Mouse (Mus musculus) granulocyte monocyte progenitor cell, adult 5-6 weeks (primary cell): ENCODE measurements around the gene Tango6. TPM values are rescaled to one million over a fixed set of nuclear protein-coding genes. Genes with fewer than 3 reads are reported as not detected.
"Not testable (repeated sequence)": the region's sequence is repeated elsewhere in the genome, so short reads cannot be mapped to it uniquely, and the experiment has no call there.

ENCODE experiments used
- ATAC-seq: replicated peaks from 2 replicates; pipeline ENCODE4 v1.8.0; 2016; ENCODE audit warnings: mild to moderate bottlenecking, moderate TSS enrichment, inconsistent platforms; ENCODE audit not compliant: poor library complexity, severe bottlenecking
- total RNA-seq, 2 experiments: library from RNA; stranded (forward) in 1 of 2; stranded (reverse) in 1 of 2; fragments of 200-712, 200-1000 nt in 1 of 2; fragments of >200 nt in 1 of 2; fragmentation: Nextera tagmentation in 1 of 2; gene quantifications; 2 replicates each; pipeline ENCODE4 v1.2.3; 2014 to 2017

Tango6 gene
- total RNA-seq, 2 experiments from 2014 or later: 7.0 to 12.5 TPM

DNA sequence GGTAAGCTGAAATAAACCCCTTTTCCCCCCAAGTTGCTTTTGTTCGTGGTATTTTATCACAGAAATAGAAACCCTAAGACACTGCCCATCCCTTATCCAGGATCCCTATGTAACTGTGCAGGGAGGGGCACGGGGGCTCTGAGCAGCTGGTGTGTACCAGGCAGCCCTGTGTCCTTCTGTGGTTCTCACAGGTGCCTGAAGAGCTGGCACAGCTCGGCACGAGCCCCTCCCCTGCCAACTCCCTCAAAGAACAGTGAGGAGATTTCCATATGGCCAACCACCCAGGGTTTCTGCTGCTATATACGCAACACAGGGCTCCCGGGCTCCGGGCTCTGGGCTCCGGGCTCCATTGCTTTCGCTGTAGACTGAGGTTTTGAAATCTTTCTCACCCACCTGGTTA is 182.5 kb downstream of the Tango6 start:
- no peak for ATAC-seq

DNA sequence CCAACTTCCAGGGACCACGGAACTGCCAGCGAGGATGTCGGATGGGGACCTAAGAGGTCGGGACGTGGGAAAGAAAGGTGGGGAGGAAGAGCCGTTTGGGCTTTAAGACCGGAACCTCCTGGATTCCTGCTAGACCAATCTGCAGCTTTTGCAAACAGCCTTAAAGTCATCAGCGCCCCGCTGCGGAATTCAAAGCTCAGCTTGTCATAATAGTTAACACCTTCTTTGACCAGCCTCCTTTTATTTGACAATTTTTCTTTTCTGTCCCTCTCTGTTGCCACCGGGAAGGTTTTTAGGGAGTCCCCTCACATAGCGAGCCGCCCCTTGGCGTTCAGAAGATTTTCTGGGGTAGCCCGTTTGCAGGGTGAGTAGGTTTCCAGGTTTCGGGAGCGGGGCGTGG is 187.2 kb downstream of the Tango6 start, which contains the start of gene Has3:
Has3 (plus strand) TSS at position 192 of the 400 bp plus-strand sequence.
- ATAC-seq: no peak

DNA sequence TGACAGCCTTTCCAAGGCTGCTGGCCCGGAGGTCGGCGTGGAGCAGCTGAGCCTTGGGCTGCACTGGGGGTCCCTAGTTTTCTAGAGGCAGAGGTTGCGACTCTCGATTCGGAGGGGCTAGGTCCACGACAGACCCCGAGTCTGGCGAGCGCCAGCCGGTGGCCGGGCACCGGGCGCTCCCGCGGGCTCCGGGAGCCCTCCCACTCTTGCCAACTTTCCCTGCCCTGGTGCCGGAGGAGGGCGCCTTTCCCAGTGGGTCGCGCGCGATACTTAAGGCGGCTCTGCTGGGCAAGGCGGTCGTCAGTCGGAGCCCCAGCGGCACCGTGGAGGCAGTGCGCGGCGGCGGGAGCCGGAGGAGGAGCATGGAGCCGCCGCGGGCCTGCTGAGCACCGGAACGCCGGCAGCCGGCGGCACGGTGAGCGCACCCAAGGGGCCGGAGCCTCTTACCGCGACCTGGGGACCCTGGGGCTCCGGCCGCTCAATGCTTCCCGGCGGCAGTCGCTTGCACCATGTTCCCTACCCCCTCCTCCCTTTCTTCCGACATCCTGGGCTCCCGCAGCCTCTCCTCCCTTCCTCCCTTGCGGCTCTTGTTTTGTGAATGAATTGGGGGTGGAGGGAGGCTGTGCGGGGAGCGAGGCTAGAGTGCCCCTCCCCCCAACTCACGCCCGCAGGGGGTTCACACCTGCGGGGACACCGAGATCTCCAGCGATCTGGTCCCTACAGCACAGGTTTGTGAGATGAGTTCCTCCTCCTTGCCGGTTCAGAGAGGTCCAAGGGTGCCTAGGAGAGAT is 187.9 kb downstream of the Tango6 start:
- peak; percentile 52 for ATAC-seq

DNA sequence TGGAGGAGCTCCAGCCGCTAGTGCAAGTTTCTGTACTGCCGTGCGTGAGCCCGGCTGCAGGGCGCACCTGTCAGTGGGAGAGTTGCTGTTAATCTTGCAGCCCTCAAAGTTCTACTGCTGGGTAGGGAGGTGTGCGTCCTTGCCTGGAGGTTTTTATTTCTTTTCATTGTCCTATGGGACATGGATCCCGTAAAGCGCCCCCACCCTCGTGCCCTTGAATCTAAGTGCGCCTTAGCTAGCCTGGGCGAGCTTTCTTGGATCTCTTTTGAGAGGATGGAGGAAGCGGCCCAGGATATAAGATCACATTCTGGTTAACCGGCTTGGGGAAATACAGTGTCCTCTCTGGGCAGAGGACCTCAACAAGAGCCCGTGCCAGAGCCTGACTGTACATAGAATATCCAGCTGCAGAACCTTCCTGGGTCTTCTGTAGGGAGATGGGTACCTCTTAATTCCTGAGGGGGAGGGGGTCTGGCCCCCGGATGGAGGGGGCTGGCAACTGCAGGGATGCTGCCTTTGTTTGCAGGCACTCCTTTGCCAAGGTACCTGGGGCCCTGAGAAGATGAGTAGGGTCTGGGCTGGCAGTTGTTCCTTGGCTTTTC is 188.6 kb downstream of the Tango6 start:
- ATAC-seq: no peak

DNA sequence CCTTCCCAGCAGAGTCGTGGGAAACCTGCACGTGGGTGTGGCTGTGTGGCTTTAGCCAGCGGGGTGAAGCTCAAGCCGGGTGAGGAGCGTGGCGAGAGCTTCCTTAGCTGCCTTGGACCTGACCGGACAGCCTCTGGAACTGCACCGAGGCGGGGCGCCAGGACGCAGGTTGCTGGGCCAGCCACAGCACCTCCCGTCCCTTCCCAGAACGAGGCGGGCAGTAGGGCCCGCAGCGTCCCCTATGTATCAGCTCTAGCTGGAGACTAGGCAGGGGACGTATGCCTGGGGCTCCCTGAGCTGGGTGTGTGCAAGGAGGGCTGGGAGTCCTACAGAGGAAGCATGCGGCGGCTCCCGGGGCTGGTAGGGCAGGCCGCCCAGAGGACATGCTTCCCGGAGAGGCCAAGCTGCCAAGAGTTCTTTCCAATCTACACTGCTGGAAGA is 189.1 kb downstream of the Tango6 start:
- ATAC-seq: peak; percentile 42

DNA sequence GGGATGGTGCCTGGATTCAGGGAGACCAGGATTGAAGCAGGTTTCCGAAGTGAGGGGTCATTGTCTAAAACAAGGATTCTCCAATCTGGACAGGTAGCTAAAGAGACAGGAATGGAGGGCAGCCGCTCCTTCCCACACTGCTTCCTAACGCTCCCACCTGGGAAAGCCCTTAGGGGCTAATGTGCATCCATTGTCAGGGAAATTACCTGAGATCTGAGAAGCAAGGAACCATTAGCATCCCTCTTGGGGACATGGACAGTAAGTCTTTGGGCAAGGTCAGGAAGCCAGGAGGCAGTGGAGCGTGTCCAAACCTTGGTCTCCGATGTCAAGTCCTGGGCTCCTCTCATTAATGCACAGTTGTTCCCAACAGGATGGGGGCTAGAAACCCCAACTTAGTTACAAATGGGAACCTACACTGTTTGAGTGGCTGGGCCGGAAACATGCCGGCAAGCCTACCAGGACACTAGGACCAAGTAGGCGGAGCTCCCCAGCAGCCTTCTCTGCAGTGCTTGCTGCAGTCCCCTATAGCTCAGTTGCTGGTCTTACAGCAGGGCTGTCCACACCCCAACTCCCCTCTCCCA is 189.7 kb downstream of the Tango6 start:
- no peak for ATAC-seq

DNA sequence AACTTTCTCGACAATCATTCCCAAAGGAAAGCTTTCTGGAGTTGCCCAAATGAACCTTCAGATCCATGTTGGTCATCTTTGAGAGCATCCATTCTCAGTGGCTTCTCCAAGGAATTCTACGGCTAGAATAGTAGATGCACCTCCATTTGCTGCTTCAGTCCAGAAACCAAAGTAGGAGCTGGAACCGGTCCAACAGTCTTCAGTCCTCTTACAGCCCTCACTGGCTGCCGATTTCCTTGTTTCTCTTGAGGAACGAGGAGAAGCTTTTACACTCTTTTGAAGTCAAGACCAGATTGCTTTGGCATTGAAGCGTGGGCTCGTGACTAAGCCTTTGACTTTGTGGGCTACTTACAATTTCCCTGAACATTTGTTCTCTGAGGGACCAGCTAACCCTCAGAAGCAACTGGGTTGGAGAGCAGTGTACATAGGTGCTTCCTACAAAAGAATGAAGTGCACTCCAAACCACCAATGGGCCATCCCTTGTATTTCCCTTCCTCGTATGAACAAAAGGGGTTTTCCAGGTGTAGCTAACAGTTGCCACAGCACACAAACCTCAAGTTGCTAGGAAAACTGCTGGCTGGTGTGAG is 197.3 kb downstream of the Tango6 start:
- no peak for ATAC-seq

DNA sequence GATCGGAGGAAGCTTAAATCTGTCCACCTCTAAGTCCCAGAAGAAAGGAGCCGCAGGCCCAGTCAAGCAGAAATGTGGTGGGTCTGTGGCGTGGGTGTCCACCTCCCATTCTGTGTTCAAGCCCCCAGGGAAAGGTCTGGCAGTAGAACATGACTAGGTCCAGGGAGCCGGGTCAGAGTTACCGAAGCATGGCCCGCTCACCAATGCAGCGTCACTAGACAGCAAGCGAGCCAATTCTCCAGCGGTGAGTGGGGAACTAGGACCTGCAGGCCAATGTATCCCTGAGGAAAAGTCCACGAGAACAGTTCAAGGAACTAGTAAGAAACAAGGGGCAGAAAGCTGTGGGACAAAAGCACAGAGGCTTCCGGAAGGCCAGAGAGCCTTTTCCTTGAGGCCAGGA is 201.2 kb downstream of the Tango6 start:
- ATAC-seq: not testable (repeated sequence)

DNA sequence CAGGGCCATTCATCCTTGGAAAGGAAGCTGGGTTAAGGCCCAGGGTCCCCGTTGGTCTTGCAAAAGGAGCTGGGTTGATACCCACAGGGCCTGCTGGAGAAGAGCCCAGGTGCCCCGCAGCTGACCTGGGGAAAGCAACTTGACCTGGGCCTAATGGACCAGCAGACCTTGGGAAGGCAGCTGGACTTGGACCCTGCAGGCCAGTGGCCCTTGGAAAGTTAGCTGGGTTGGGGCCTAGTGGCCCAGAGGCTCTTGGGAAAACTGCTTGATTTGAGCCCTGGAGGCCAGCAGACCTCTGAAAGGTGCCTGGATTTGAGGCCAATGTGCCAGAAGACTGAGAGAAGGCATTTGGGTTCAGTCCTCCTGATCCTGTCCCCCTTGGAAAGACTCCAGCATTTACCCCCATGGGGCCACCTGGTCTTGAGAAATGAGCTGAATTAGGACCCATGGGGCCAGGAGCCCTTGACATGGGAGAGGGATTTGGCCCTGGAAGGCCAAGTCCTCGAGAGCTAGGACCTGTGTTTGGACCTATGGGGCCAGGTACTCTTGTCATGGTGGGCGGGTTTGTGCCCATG is 202.0 kb downstream of the Tango6 start:
- not testable (repeated sequence) for ATAC-seq

DNA sequence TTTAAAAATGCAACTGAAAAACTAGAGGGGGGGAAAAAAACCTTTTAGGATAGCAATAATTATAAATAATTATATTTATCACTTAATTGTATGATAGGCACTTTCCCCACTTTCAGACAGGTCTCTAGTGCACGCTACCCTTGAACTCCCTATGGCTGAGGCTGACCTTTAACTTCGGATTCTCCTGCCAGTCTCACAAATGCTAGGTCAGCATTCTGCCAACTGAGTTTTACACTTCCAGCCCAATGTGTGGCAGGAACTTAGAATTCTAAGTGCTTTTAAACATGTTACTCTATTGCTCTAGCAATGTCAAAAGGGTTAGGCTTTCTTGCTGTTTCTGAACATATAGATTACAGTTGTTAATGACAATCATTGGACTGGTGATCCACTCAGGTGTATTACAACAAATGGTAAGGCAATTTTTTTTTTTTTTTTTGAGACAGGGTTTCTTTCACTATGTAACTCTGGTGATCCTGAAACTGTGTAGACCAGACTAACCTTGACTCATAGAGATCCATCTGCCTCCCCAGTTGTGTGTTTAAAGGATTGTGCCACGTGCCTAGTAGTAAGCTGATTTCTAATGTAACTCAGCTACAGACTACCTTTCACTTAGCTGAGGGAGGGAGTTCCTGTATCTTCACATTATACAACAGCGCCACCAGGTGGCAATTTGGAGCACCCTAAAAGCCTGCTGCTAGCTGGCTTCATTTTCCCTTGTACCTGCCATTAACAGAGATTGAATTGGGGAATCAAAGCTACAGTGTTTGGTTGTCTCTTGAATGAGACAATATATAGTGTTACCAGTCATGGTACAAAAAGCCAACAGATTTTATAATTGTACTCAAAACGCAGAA is 204.7 kb downstream of the Tango6 start:
- ATAC-seq: peak; percentile 84

DNA sequence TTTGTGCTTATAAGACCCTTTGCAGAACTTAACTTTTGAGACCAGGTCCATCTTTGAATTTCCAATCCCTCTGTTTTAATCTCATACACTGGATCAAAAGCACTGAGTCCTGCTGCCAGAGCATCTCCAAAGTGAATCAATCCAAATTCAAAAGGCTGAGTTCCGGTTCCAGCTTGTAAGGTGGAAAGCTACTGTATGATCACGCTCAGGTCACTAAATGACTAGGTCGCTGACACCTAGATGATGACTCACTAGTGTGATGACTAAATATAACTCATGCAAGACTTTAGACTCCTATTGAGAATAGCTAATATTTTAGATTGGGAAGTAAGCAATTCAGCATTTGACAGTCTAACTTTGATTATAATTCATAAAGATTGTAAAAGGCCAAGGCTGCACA is 205.9 kb downstream of the Tango6 start:
- ATAC-seq: no peak

DNA sequence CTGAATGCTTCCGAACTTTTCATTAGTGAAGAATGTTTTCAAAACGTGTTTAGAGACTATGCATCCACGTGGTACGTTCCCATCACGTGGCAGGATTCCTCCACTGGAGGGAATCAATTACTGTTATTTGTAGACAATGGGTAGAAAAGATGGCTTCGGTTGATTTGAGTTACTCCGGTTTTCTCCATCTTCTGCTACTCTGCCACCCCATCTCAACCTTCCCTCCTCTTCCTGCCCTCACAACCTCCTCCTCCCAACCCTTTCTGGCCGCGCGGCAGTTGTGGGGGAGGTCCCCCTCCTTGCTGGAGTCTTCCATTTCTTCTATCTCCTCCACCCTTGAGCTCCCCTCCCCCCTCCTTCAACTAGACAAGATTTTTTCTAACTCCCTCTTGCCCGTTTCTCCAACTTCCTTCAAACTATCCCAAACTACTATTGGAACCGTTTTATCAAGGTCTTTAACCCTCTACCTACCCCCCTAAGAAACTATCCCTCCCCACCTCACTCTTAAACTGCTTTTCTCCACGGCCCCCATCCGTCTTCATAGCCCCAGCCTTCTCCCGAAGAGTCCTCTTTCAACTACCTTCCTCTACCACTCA is 209.4 kb downstream of the Tango6 start:
- ATAC-seq: peak; percentile 31

DNA sequence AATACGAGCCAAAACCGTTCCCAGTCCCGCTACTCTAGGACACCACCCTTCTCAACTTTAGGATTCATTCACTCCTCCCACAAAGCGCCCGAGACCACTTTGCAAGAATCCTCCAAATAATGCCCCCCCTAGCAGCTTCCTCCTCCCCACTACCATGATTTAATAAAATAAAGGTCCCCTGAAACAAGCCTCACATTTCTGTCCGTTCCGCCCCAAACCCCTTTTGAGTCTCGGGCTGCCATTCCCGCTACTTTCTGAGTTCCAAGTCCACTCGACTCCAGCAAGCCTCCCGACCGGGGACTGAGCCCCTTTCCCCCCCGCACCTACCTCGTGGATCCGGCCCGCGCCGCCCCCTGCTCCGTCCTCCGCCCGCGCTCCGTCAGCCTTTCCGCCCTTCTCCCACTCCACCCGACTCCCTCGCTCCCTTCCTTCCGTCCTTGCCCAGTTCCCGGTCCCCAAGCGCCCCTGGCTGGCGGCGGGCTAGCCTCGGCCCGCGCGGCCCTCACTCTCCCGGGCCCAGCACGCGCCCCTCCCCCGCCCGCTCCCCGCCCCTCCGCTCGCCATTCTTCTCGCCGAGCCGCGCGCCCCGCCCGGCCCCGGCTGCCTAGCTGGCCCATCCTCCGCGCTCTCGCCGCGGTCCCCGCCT is 210.1 kb downstream of the Tango6 start:
- ATAC-seq: peak; percentile 62

DNA sequence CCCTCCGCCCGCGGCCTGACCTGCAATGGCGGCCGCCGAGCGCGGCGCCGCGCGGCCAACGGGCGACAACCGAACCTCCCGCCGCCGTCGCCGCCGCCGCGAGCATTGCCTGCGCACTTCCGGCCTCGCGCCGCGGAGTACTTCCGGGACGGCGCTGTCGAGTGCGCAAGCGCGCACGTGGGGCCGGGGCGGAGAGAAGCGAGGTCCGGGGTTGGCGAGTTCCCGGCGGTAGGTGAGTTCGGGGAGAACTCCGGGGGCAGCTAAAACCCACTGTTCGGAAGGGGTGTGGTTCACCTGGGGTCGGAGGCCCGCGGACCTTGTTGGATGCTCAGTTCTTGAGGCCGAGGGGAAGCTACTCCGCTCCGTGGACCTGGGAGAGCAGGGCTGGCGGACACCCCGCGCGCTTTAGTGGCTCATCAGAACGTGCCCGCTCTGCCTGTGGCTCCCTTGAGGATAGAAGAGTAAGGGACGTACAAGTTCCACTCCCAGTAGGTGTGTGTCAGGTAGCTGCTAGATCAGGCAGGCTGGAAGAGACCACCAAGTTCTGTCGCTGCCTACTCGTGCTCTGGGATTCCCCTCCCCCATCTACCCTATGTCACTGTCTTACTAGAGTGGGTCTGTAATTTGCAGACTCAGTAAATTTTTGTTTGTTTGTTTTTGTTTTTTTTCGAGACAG is 210.8 kb downstream of the Tango6 start, which contains the start of gene Utp4:
Utp4 (plus strand) TSS at position 156 of the 676 bp plus-strand sequence.
- ATAC-seq: peak; percentile 82

DNA sequence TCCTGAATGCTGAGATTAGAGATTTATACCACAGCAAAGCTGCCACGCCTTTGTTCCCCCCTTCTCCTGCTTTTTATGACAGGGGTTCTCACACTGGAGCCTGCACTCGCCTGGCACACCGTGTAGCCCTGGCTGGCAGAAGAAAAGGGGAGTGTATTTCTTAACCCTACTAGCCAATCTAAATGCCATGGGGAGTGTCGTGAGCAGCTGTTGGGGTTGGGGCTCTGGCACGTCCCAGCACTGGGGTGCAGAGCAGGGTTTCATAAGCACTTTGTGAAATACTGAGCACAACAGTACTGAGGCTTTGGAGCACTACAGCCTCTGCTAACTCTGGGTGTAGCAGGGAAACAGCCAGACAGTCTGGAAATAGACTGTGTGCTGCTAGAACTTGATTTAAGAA is 216.6 kb downstream of the Tango6 start:
- ATAC-seq: no peak
